Mouse (Mus musculus) telencephalon, adult 2 months (tissue): Measurements from ENCODE around the gene Acbd6.

Experiments used
- DNase-seq: peaks from one replicate; pipeline ENCODE4 v3.0.0-alpha.2; 2011; ENCODE audit warnings: low read depth, low spot score

Gene Acbd6

GRCm38 (mm10) chr1:155560678-155561077, 2.8 kb downstream of the Acbd6 start:
- no peak for DNase-seq

GRCm38 (mm10) chr1:155562206-155562605, 4.3 kb downstream of the Acbd6 start:
- DNase-seq = no peak

- no peak for DNase-seq
Observed at GRCm38 (mm10) chr1:155564741-155565140, 6.8 kb downstream of the Acbd6 start.

GRCm38 (mm10) chr1:155568133-155568532, 10.2 kb downstream of the Acbd6 start:
- no peak for DNase-seq

- DNase-seq = no peak
Observed at GRCm38 (mm10) chr1:155569340-155569739, 11.4 kb downstream of the Acbd6 start.

- DNase-seq = peak; percentile 62
Observed at GRCm38 (mm10) chr1:155574966-155575673, 17.2 kb downstream of the Acbd6 start.

GRCm38 (mm10) chr1:155576432-155576831, 18.5 kb downstream of the Acbd6 start:
- peak; percentile 49 for DNase-seq

GRCm38 (mm10) chr1:155577316-155577715, 19.4 kb downstream of the Acbd6 start:
- DNase-seq = no peak

- DNase-seq = no peak
Observed at GRCm38 (mm10) chr1:155587961-155588360, 30.0 kb downstream of the Acbd6 start.

- no peak for DNase-seq
Observed at GRCm38 (mm10) chr1:155594141-155594540, 36.2 kb downstream of the Acbd6 start.

GRCm38 (mm10) chr1:155596576-155596975, 38.7 kb downstream of the Acbd6 start:
- no peak for DNase-seq

- DNase-seq = no peak
Observed at GRCm38 (mm10) chr1:155604706-155605105, 46.8 kb downstream of the Acbd6 start.

- DNase-seq = no peak
Observed at GRCm38 (mm10) chr1:155605391-155606155, 47.7 kb downstream of the Acbd6 start.

- DNase-seq = no peak
Observed at GRCm38 (mm10) chr1:155606156-155606531, 48.2 kb downstream of the Acbd6 start.

GRCm38 (mm10) chr1:155608524-155608923, 50.6 kb downstream of the Acbd6 start:
- peak; percentile 21 for DNase-seq

GRCm38 (mm10) chr1:155614426-155614825, 56.5 kb downstream of the Acbd6 start:
- DNase-seq = no peak

- DNase-seq = no peak
Observed at GRCm38 (mm10) chr1:155621075-155621474, 63.2 kb downstream of the Acbd6 start.

- DNase-seq = no peak
Observed at GRCm38 (mm10) chr1:155623192-155623591, 65.3 kb downstream of the Acbd6 start.

GRCm38 (mm10) chr1:155627746-155628145, 69.8 kb downstream of the Acbd6 start:
- DNase-seq = no peak

GRCm38 (mm10) chr1:155636648-155637047, 78.7 kb downstream of the Acbd6 start:
- DNase-seq = no peak

GRCm38 (mm10) chr1:155645816-155646215, 87.9 kb downstream of the Acbd6 start:
- peak; percentile 26 for DNase-seq

- no peak for DNase-seq
Observed at GRCm38 (mm10) chr1:155646345-155647307, 88.7 kb downstream of the Acbd6 start.
